Mouse (Mus musculus) cerebellum, adult 2 months (tissue): ENCODE results near the gene Enah. TPM values are rescaled to one million over a fixed set of nuclear protein-coding genes. Genes with fewer than 3 reads are reported as not detected.

Experiments used
- DNase-seq, 2 experiments: peaks; one replicate each; pipeline ENCODE4 v3.0.0; 2021
- H3K27ac ChIP-seq: fragments of 200-500 bp; 2 replicates; pipeline ENCODE4 v1.5.1; 2012; ENCODE audit warnings: low read length, control low read depth, inconsistent platforms; ENCODE audit not compliant: insufficient read depth
- H3K27me3 ChIP-seq: fragments of 200-500 bp; 2 replicates; pipeline ENCODE4 v1.6.1; 2012; ENCODE audit warnings: inconsistent platforms, mild to moderate bottlenecking, low read length, moderate library complexity; ENCODE audit not compliant: control insufficient read depth, insufficient read depth
- H3K4me1 ChIP-seq: fragments of 200-500 bp; 2 replicates; pipeline ENCODE4 v1.6.1; 2011; ENCODE audit warnings: low read length; ENCODE audit not compliant: control insufficient read depth, insufficient read depth
- H3K4me3 ChIP-seq: fragments of 200-500 bp; replicated peaks from 2 replicates; pipeline ENCODE3; 2011; ENCODE audit warnings: mild to moderate bottlenecking, low read depth, low read length, control low read depth; ENCODE audit not compliant: insufficient read depth
- CTCF ChIP-seq: fragments of 200-500 bp; IDR thresholded peaks from 2 replicates; pipeline ENCODE4 v1.5.1; 2011; ENCODE audit warnings: low read depth, mild to moderate bottlenecking, control low read depth, low read length, moderate library complexity, borderline replicate concordance; ENCODE audit not compliant: insufficient read depth
- POLR2A ChIP-seq: fragments of 200-500 bp; IDR thresholded peaks from 2 replicates; pipeline ENCODE4 v1.6.1; 2011; ENCODE audit warnings: low read length, control low read depth, borderline replicate concordance; ENCODE audit not compliant: insufficient read depth
- WGBS: fragments of 180-500 bp; shearing (Covaris S2); methylation state at CpG from one replicate; pipeline ENCODE4 v1.1.7; 2018; 5-methylcytosine and 5-hydroxymethylcytosine counted together
- polyA plus RNA-seq: library from polyadenylated mRNA; depleted of rRNA; stranded (reverse); fragments of >200 nt; gene quantifications from 2 replicates; pipeline ENCODE4 v1.2.3, GENCODE M21; 2012

The Enah gene
- polyA plus RNA-seq, 1 experiment = 53.6 TPM

- no peak for DNase-seq
- Histone ChIP-seq H3K4me3 (no peak overlapping the region), H3K27ac (no peak overlapping the region), H3K4me1 (no peaks in the 10 kb centered on the region), H3K27me3 (no peaks in the 10 kb centered on the region)
- TF ChIP-seq CTCF = no peak
- no peak for TF ChIP-seq POLR2A
- 95% methylated on average over 3 of the region's 3 CpGs for WGBS
These were observed 20.7 kb upstream of the Enah start for GRCm38 (mm10) chr1:182040538-182040937.

GRCm38 (mm10) chr1:182031757-182032156 lies 12.0 kb upstream of the Enah start:
- TF ChIP-seq CTCF (no peak), POLR2A (no peak)
- no peaks in the 10 kb centered on the region for H3K4me1 ChIP-seq
- no peak overlapping the region for H3K27ac ChIP-seq
- no peak for DNase-seq
- H3K4me3 ChIP-seq = no peak overlapping the region
- no peaks in the 10 kb centered on the region; the same call in 1 of the 2 replicates for H3K27me3 ChIP-seq

GRCm38 (mm10) chr1:182031066-182031465 lies 11.3 kb upstream of the Enah start:
- whole genome bisulfite sequencing = 83% methylated on average over 6 of the region's 6 CpGs
- H3K27me3 ChIP-seq = no peaks in the 10 kb centered on the region; the same call in 1 of the 2 replicates
- H3K4me3 ChIP-seq = no peak overlapping the region
- H3K4me1 ChIP-seq = no peaks in the 10 kb centered on the region
- H3K27ac ChIP-seq = no peak overlapping the region
- TF ChIP-seq CTCF = no peak
- TF ChIP-seq POLR2A = no peak
- DNase-seq = no peak

- Histone ChIP-seq H3K4me1 (no peaks in the 10 kb centered on the region), H3K27me3 (no peaks in the 10 kb centered on the region; the same call in 1 of the 2 replicates), H3K4me3 (no peak overlapping the region), H3K27ac (no peak overlapping the region)
- 94% methylated on average over 5 of the region's 5 CpGs for WGBS
- no peak for TF ChIP-seq CTCF
- TF ChIP-seq POLR2A = no peak
- no peak for DNase-seq
These were observed 10.3 kb upstream of the Enah start for GRCm38 (mm10) chr1:182029989-182030649.

GRCm38 (mm10) chr1:182028231-182029210 lies 8.7 kb upstream of the Enah start:
- Histone ChIP-seq H3K4me3 (no peak overlapping the region), H3K27me3 (no peaks in the 10 kb centered on the region; the same call in 1 of the 2 replicates), H3K4me1 (no peaks in the 10 kb centered on the region), H3K27ac (no peak overlapping the region)
- 50% methylated on average over 25 of the region's 25 CpGs for WGBS
- no peak for DNase-seq
- TF ChIP-seq POLR2A = no peak
- TF ChIP-seq CTCF = no peak

- no peak overlapping the region for H3K27ac ChIP-seq
- TF ChIP-seq CTCF (no peak), POLR2A (no peak)
- no peak overlapping the region for H3K4me3 ChIP-seq
- H3K27me3 ChIP-seq = no peaks in the 10 kb centered on the region; the same call in 1 of the 2 replicates
- WGBS = 80% methylated on average over 9 of the region's 9 CpGs
- no peak for DNase-seq
- H3K4me1 ChIP-seq = no peaks in the 10 kb centered on the region
These were observed 7.7 kb upstream of the Enah start for GRCm38 (mm10) chr1:182027426-182027979.

GRCm38 (mm10) chr1:182026821-182027220 lies 7.0 kb upstream of the Enah start:
- Histone ChIP-seq H3K27me3 (no peaks in the 10 kb centered on the region; the same call in 1 of the 2 replicates), H3K4me3 (no peak overlapping the region), H3K4me1 (no peaks in the 10 kb centered on the region), H3K27ac (no peak overlapping the region)
- 93% methylated on average over 5 of the region's 5 CpGs for WGBS
- no peak for DNase-seq
- TF ChIP-seq POLR2A = no peak
- no peak for TF ChIP-seq CTCF

GRCm38 (mm10) chr1:182026120-182026519 lies 6.3 kb upstream of the Enah start:
- Histone ChIP-seq H3K27ac (no peak overlapping the region), H3K4me1 (no peaks in the 10 kb centered on the region), H3K27me3 (no peaks in the 10 kb centered on the region; the same call in 1 of the 2 replicates), H3K4me3 (no peak overlapping the region)
- TF ChIP-seq POLR2A (no peak), CTCF (no peak)
- 89% methylated on average over 7 of the region's 7 CpGs for WGBS
- no peak for DNase-seq
